Mouse (Mus musculus): Measurements from ENCODE around the gene Zfp575. TPM values are rescaled to one million over a fixed set of nuclear protein-coding genes. Genes with fewer than 3 reads are reported as not detected.

Gene Zfp575
- polyA plus RNA-seq, 1 experiment from 2014 or later = 2.1 TPM

- ATAC-seq = no peak
- H3K27ac ChIP-seq (ENCODE audit: low read depth, low read length) = no peak overlapping the region
- H3K27me3 ChIP-seq (replicated peaks; ENCODE audit: control insufficient read depth, insufficient read depth, low read length) = no peaks in the 10 kb centered on the region
- H3K4me2 ChIP-seq (replicated peaks; ENCODE audit: low read depth) = no peak overlapping the region
- H3K4me3 ChIP-seq (ENCODE audit: low read depth, low read length) = no peak overlapping the region
- H3K4me1 ChIP-seq (replicated peaks; ENCODE audit: control insufficient read depth, insufficient read depth, low read length) = 0 out of 2 replicates have a peak, but pooled peaks cover 3% of the 10 kb centered on the region
- no peaks in the 10 kb centered on the region for H3K9me3 ChIP-seq (ENCODE audit: control insufficient read depth)
- 52% methylated on average over 4 of the region's 4 CpGs for whole genome bisulfite sequencing
- H3K36me3 ChIP-seq (ENCODE audit: control insufficient read depth, insufficient read depth) = no peaks in the 10 kb centered on the region
- no peak overlapping the region for H3K9ac ChIP-seq (ENCODE audit: low read depth, low read length)
- no peak for TF ChIP-seq CTCF (IDR thresholded peaks at IDR 0.05; ENCODE audit: low read depth)
Measured at GRCm38 (mm10) chr7:24598121-24598520, 10.7 kb upstream of the Zfp575 start.

- Histone ChIP-seq H3K4me1 (replicated peaks; ENCODE audit: control insufficient read depth, insufficient read depth, low read length) (0 out of 2 replicates have a peak, but pooled peaks cover 3% of the 10 kb centered on the region), H3K27ac (ENCODE audit: low read depth, low read length) (no peak overlapping the region), H3K9ac (ENCODE audit: low read depth, low read length) (no peak overlapping the region), H3K4me2 (replicated peaks; ENCODE audit: low read depth) (peak overlapping the region; percentile 7; the same call in 1 of the 2 replicates), H3K27me3 (replicated peaks; ENCODE audit: control insufficient read depth, insufficient read depth, low read length) (no peaks in the 10 kb centered on the region), H3K4me3 (ENCODE audit: low read depth, low read length) (no peak overlapping the region; the same call in 1 of the 2 replicates), H3K36me3 (ENCODE audit: control insufficient read depth, insufficient read depth) (no peaks in the 10 kb centered on the region), H3K9me3 (ENCODE audit: control insufficient read depth) (no peaks in the 10 kb centered on the region)
- ATAC-seq = no peak
- no peak for TF ChIP-seq CTCF (IDR thresholded peaks at IDR 0.05; ENCODE audit: low read depth)
- 67% methylated on average over 2 of the region's 2 CpGs for WGBS
Measured at GRCm38 (mm10) chr7:24595464-24595863, 8.0 kb upstream of the Zfp575 start.

- 0 out of 2 replicates have a peak, but pooled peaks have one; percentile 16 for ATAC-seq
Measured at GRCm38 (mm10) chr7:24594309-24594803, 6.9 kb upstream of the Zfp575 start.

GRCm38 (mm10) chr7:24593621-24594308 lies 6.3 kb upstream of the Zfp575 start:
- H3K36me3 ChIP-seq (ENCODE audit: control insufficient read depth, insufficient read depth) = no peaks in the 10 kb centered on the region
- no peak overlapping the region for H3K27ac ChIP-seq (ENCODE audit: low read depth, low read length)
- H3K4me1 ChIP-seq (replicated peaks; ENCODE audit: control insufficient read depth, insufficient read depth, low read length) = 0 out of 2 replicates have a peak, but pooled peaks cover 3% of the 10 kb centered on the region
- no peaks in the 10 kb centered on the region for H3K9me3 ChIP-seq (ENCODE audit: control insufficient read depth)
- ATAC-seq = peak; percentile 76
- WGBS = 2% methylated on average over 39 of the region's 39 CpGs
- H3K4me2 ChIP-seq (replicated peaks; ENCODE audit: low read depth) = peak overlapping the region; percentile 84
- TF ChIP-seq CTCF (IDR thresholded peaks at IDR 0.05; ENCODE audit: low read depth) = no peak
- peak overlapping the region; percentile 43; the same call in 1 of the 2 replicates for H3K9ac ChIP-seq (ENCODE audit: low read depth, low read length)
- no peaks in the 10 kb centered on the region for H3K27me3 ChIP-seq (replicated peaks; ENCODE audit: control insufficient read depth, insufficient read depth, low read length)
- peak overlapping the region; percentile 58 for H3K4me3 ChIP-seq (ENCODE audit: low read depth, low read length)

More at GRCm38 (mm10) chr7:24594309-24594803, 6.9 kb upstream of the Zfp575 start:
- Histone ChIP-seq H3K4me1 (replicated peaks; ENCODE audit: control insufficient read depth, insufficient read depth, low read length) (0 out of 2 replicates have a peak, but pooled peaks cover 3% of the 10 kb centered on the region), H3K27me3 (replicated peaks; ENCODE audit: control insufficient read depth, insufficient read depth, low read length) (no peaks in the 10 kb centered on the region), H3K4me2 (replicated peaks; ENCODE audit: low read depth) (peak overlapping the region; percentile 84), H3K4me3 (ENCODE audit: low read depth, low read length) (peak overlapping the region; percentile 58), H3K9ac (ENCODE audit: low read depth, low read length) (no peak overlapping the region), H3K27ac (ENCODE audit: low read depth, low read length) (no peak overlapping the region), H3K36me3 (ENCODE audit: control insufficient read depth, insufficient read depth) (no peaks in the 10 kb centered on the region), H3K9me3 (ENCODE audit: control insufficient read depth) (no peaks in the 10 kb centered on the region)
- 7% methylated on average over 13 of the region's 13 CpGs for WGBS
- TF ChIP-seq CTCF (IDR thresholded peaks at IDR 0.05; ENCODE audit: low read depth) = no peak

GRCm38 (mm10) chr7:24592781-24593180 lies 5.3 kb upstream of the Zfp575 start:
- no peak overlapping the region for H3K27ac ChIP-seq (ENCODE audit: low read depth, low read length)
- peaks cover 6% of the 10 kb centered on the region; the same call in 1 of the 2 replicates for H3K4me1 ChIP-seq (replicated peaks; ENCODE audit: control insufficient read depth, insufficient read depth, low read length)
- H3K36me3 ChIP-seq (ENCODE audit: control insufficient read depth, insufficient read depth) = no peaks in the 10 kb centered on the region
- no peak overlapping the region for H3K4me2 ChIP-seq (replicated peaks; ENCODE audit: low read depth)
- WGBS = 79% methylated on average over 6 of the region's 6 CpGs
- no peak overlapping the region for H3K4me3 ChIP-seq (ENCODE audit: low read depth, low read length)
- no peak for ATAC-seq
- no peak overlapping the region for H3K9ac ChIP-seq (ENCODE audit: low read depth, low read length)
- no peaks in the 10 kb centered on the region for H3K27me3 ChIP-seq (replicated peaks; ENCODE audit: control insufficient read depth, insufficient read depth, low read length)
- no peaks in the 10 kb centered on the region for H3K9me3 ChIP-seq (ENCODE audit: control insufficient read depth)
- TF ChIP-seq CTCF (IDR thresholded peaks at IDR 0.05; ENCODE audit: low read depth) = no peak

GRCm38 (mm10) chr7:24592163-24592562 lies 4.7 kb upstream of the Zfp575 start:
- peaks cover 9% of the 10 kb centered on the region; the same call in 1 of the 2 replicates for H3K4me1 ChIP-seq (replicated peaks; ENCODE audit: control insufficient read depth, insufficient read depth, low read length)
- no peak overlapping the region for H3K9ac ChIP-seq (ENCODE audit: low read depth, low read length)
- H3K9me3 ChIP-seq (ENCODE audit: control insufficient read depth) = no peaks in the 10 kb centered on the region
- no peak overlapping the region for H3K4me3 ChIP-seq (ENCODE audit: low read depth, low read length)
- WGBS = 62% methylated on average over 4 of the region's 4 CpGs
- H3K27me3 ChIP-seq (replicated peaks; ENCODE audit: control insufficient read depth, insufficient read depth, low read length) = no peaks in the 10 kb centered on the region
- TF ChIP-seq CTCF (IDR thresholded peaks at IDR 0.05; ENCODE audit: low read depth) = no peak
- H3K36me3 ChIP-seq (ENCODE audit: control insufficient read depth, insufficient read depth) = no peaks in the 10 kb centered on the region
- ATAC-seq = no peak
- H3K4me2 ChIP-seq (replicated peaks; ENCODE audit: low read depth) = no peak overlapping the region
- no peak overlapping the region for H3K27ac ChIP-seq (ENCODE audit: low read depth, low read length)

Data from intestine, postnatal 0 days (tissue).